Mouse (Mus musculus): ENCODE results near the gene Myrfl. TPM values are rescaled to one million over a fixed set of nuclear protein-coding genes. Genes with fewer than 3 reads are reported as not detected.

The Myrfl gene
- total RNA-seq, 2 experiments from 2014 or later: 0.20 TPM; not detected in 1

GRCm38 (mm10) chr10:116914586-116914985, 17.9 kb upstream of the Myrfl start:
- intact Hi-C loops (cut with DNase I): no loop called here

GRCm38 (mm10) chr10:116913647-116914273, 17.0 kb upstream of the Myrfl start:
- intact Hi-C loops (cut with DNase I): no loop called here
- no peak for DNase-seq

More at GRCm38 (mm10) chr10:116914586-116914985, 17.9 kb upstream of the Myrfl start:
- DNase-seq: no peak

GRCm38 (mm10) chr10:116912850-116913249, 16.1 kb upstream of the Myrfl start:
- intact Hi-C loops (cut with DNase I): no loop called here
- no peak for DNase-seq

GRCm38 (mm10) chr10:116908901-116909642, 12.4 kb upstream of the Myrfl start:
- intact Hi-C loops (cut with DNase I): no loop called here

GRCm38 (mm10) chr10:116906794-116907193, 10.1 kb upstream of the Myrfl start:
- intact Hi-C loops (cut with DNase I): no loop called here
- no peak for DNase-seq

More at GRCm38 (mm10) chr10:116908901-116909642, 12.4 kb upstream of the Myrfl start:
- DNase-seq: no peak

GRCm38 (mm10) chr10:116904503-116904908, 7.8 kb upstream of the Myrfl start:
- intact Hi-C loops (cut with DNase I): no loop called here
- DNase-seq: no peak

- intact Hi-C loops (cut with DNase I): no loop called here
- DNase-seq: no peak
These were observed 1.4 kb downstream of the Myrfl start for GRCm38 (mm10) chr10:116895108-116895833.

GRCm38 (mm10) chr10:116894540-116894939, 2.2 kb downstream of the Myrfl start:
- intact Hi-C loops (cut with DNase I): no loop called here
- no peak for DNase-seq

- no peak for DNase-seq
- intact Hi-C loops (cut with DNase I): no loop called here
These were observed 3.0 kb downstream of the Myrfl start for GRCm38 (mm10) chr10:116893753-116894152.

- no peak for DNase-seq
- intact Hi-C loops (cut with DNase I): no loop called here
These were observed 6.1 kb downstream of the Myrfl start for GRCm38 (mm10) chr10:116890587-116890986.

- intact Hi-C loops (cut with DNase I): no loop called here
- DNase-seq: no peak
These were observed 12.2 kb downstream of the Myrfl start for GRCm38 (mm10) chr10:116884552-116884951.

- intact Hi-C loops (cut with DNase I): no loop called here
- no peak for DNase-seq
These were observed 13.2 kb downstream of the Myrfl start for GRCm38 (mm10) chr10:116883531-116883930.

GRCm38 (mm10) chr10:116877436-116877835, 19.3 kb downstream of the Myrfl start:
- DNase-seq: no peak
- intact Hi-C loops (cut with DNase I): no loop called here

GRCm38 (mm10) chr10:116874490-116874889, 22.2 kb downstream of the Myrfl start:
- no peak for DNase-seq
- intact Hi-C loops (cut with DNase I): no loop called here

- intact Hi-C loops (cut with DNase I): no loop called here
- no peak for DNase-seq
These were observed 24.7 kb downstream of the Myrfl start for GRCm38 (mm10) chr10:116872016-116872410.

GRCm38 (mm10) chr10:116871329-116872015, 25.2 kb downstream of the Myrfl start:
- DNase-seq: no peak
- intact Hi-C loops (cut with DNase I): no loop called here

- DNase-seq: no peak
- intact Hi-C loops (cut with DNase I): no loop called here
These were observed 25.9 kb downstream of the Myrfl start for GRCm38 (mm10) chr10:116870819-116871218.

GRCm38 (mm10) chr10:116853159-116853845, 43.4 kb downstream of the Myrfl start:
- intact Hi-C loops (cut with DNase I): no loop called here
- DNase-seq: no peak

GRCm38 (mm10) chr10:116848749-116849473, 47.8 kb downstream of the Myrfl start:
- DNase-seq: peak; percentile 69 to 77
- intact Hi-C loops (cut with DNase I): loop anchor here (2.0 kb wide), 1 partner anchor 518 kb away; no protein-coding TSS in a partner anchor

Data from gastrocnemius, postnatal 36 days (tissue).